Mouse (Mus musculus): ENCODE measurements around the gene Rasgef1b. TPM values are rescaled to one million over a fixed set of nuclear protein-coding genes. Genes with fewer than 3 reads are reported as not detected.

The Rasgef1b gene
- total RNA-seq, 2 experiments from 2014 or later, result 26.7 to 32.2 TPM

Other genes starting within 250 kb of the Rasgef1b start
- not detected for gene Vamp9, start 177.2 kb upstream of the Rasgef1b start, total RNA-seq (2021)
- 100 to 1,000 TPM; 215 to 229 TPM for gene Hnrnpd, start 249.9 kb upstream of the Rasgef1b start, total RNA-seq (2021)
- gene 4930524J08Rik, start 250.0 kb upstream of the Rasgef1b start, total RNA-seq (2021), result 1 to 10 TPM; 1.6 to 4.2 TPM